Mouse (Mus musculus) gastrocnemius, postnatal 36 days (tissue): ENCODE measurements around the gene Ces1e. TPM values are rescaled to one million over a fixed set of nuclear protein-coding genes. Genes with fewer than 3 reads are reported as not detected.

ENCODE experiments used
- DNase-seq, 2 experiments: peaks; one replicate each; pipeline ENCODE4 v3.0.0; 2022
- intact Hi-C: fragments of 180-260 bp; cut with DNase I; formaldehyde crosslinking; loops from one replicate; pipeline ENCODE4 v1.15.1; 2025
- total RNA-seq, 2 experiments: library from RNA; stranded (reverse); gene quantifications; 2 replicates each; pipeline ENCODE4 v1.2.3; 2021

The Ces1e gene
- total RNA-seq, 2 experiments from 2014 or later: 0.27 to 0.41 TPM

- DNase-seq: no peak
- intact Hi-C loops: no loop called here
Measured at GRCm38 (mm10) chr8:93196436-93196835, 33.0 kb downstream of the Ces1e start.

GRCm38 (mm10) chr8:93180581-93181129 is 48.8 kb downstream of the Ces1e start:
- no peak for DNase-seq
- intact Hi-C loops: no loop called here

DNA sequence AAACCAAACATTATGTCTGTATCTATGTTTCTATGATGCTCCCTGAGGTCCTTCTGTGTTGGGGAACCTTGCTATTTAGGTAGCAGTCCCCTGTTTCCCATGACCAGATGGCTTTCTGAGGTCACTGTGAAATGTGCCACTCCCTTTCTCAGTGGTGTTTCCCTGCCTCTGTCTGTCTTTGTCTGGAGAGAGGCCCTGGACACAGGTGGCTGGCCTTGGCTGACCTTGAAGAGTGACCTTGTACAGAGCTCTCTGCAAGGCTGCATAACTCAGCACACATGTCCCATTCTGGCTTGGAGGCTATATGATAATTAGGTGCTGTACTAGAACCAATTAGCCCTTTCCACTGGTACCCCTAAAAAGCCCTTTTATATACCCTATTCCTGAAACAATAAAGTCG is 52.8 kb downstream of the Ces1e start:
- DNase-seq: no peak
- intact Hi-C loops: no loop called here

GRCm38 (mm10) chr8:93174554-93174953 is 54.9 kb downstream of the Ces1e start:
- no peak for DNase-seq

GRCm38 (mm10) chr8:93171846-93172590 is 57.4 kb downstream of the Ces1e start:
- intact Hi-C loops: no loop called here
- peak; percentile 18 to 25 for DNase-seq

More at GRCm38 (mm10) chr8:93174554-93174953, 54.9 kb downstream of the Ces1e start:
- intact Hi-C loops: no loop called here

- intact Hi-C loops: no loop called here
- no peak for DNase-seq
Measured at GRCm38 (mm10) chr8:93163363-93163762, 66.1 kb downstream of the Ces1e start.

DNA sequence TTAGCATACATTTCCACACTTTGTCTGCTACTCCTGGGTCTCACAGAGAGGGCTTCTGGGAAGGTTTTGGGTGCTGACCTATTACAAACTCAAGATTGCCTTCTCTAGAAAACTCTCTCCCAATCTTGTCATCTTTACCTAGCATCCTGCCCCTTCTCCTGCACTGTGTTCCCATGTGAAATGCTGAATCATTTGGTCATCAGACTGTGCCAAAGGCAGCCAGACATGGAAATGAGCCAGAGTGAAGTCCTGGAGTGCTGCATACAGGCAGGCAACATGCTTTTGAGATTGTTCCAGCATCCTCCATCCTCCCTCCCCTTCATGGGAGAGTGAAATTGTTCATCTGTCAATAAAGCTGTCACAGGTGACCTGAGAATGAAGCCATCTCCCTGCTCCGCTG is 78.0 kb downstream of the Ces1e start:
- intact Hi-C loops: no loop called here
- DNase-seq: no peak

Other genes with a start within 250 kb of the Ces1e start
- not detected for gene Ces1a, start 181.4 kb downstream of the Ces1e start, total RNA-seq
- gene Ces1b, start 149.6 kb downstream of the Ces1e start, total RNA-seq: not detected
- gene Ces1c, start 98.3 kb downstream of the Ces1e start, total RNA-seq: under 1 TPM in 1 of 2 experiments, not detected in 1; 0.33 TPM
- 10 to 100 TPM; 28.6 to 70.1 TPM for gene Ces1d, start 31.8 kb downstream of the Ces1e start, total RNA-seq
- gene Ces1f, start 50.1 kb upstream of the Ces1e start, total RNA-seq: under 1 TPM; 0.31 to 0.67 TPM
- gene Ces1g, start 107.7 kb upstream of the Ces1e start, total RNA-seq: not detected
- not detected for gene Ces1h, start 150.1 kb upstream of the Ces1e start, total RNA-seq